Mouse (Mus musculus) forebrain, embryonic 15.5 days (tissue): ENCODE data around the gene Ndnf. TPM values are rescaled to one million over a fixed set of nuclear protein-coding genes. Genes with fewer than 3 reads are reported as not detected.

Source experiments
- ATAC-seq: fragments of 200-750 bp; cut with Nextera tagmentation; replicated peaks from 2 replicates; pipeline ENCODE4 v1.8.0; 2017; ENCODE audit warnings: mild to moderate bottlenecking, moderate TSS enrichment, moderate library complexity
- H3K27ac ChIP-seq: fragments of 300-500 bp; sonication (generic); replicated peaks from 2 replicates; pipeline ENCODE4 v1.5.1; 2015; ENCODE audit warnings: mild to moderate bottlenecking, inconsistent platforms
- H3K27me3 ChIP-seq: fragments of 300-500 bp; sonication (generic); 2 replicates; pipeline ENCODE4 v1.6.1; 2015; ENCODE audit warnings: inconsistent platforms
- H3K36me3 ChIP-seq: fragments of 300-500 bp; sonication (generic); 2 replicates; pipeline ENCODE4 v1.6.1; 2015; ENCODE audit warnings: mild to moderate bottlenecking, inconsistent platforms
- H3K4me1 ChIP-seq: fragments of 300-500 bp; sonication (generic); 2 replicates; pipeline ENCODE4 v1.6.1; 2015; ENCODE audit warnings: inconsistent platforms
- H3K4me2 ChIP-seq: fragments of 300-500 bp; sonication (generic); replicated peaks from 2 replicates; pipeline ENCODE4 v1.6.1; 2015; ENCODE audit warnings: mild to moderate bottlenecking, inconsistent platforms
- H3K4me3 ChIP-seq: fragments of 300-500 bp; sonication (generic); 2 replicates; pipeline ENCODE4 v1.5.1; 2015; ENCODE audit warnings: mild to moderate bottlenecking, inconsistent platforms
- H3K9ac ChIP-seq: fragments of 300-500 bp; sonication (generic); replicated peaks from 2 replicates; pipeline ENCODE4 v1.6.1; 2015; ENCODE audit warnings: mild to moderate bottlenecking, inconsistent platforms
- H3K9me3 ChIP-seq: fragments of 300-500 bp; sonication (generic); 2 replicates; pipeline ENCODE4 v1.6.1; 2016; ENCODE audit warnings: inconsistent platforms
- WGBS: fragments of 180-500 bp; shearing (Covaris S2); methylation state at CpG from one replicate; pipeline ENCODE4 v1.1.7; 2015; ENCODE audit warnings: mixed read lengths; 5-methylcytosine and 5-hydroxymethylcytosine counted together
- polyA plus RNA-seq: library from polyadenylated mRNA; unstranded; fragments of >200 nt; fragmentation: Nextera tagmentation; extraction: Ambion mirVana; gene quantifications from 2 replicates; pipeline ENCODE4 v1.2.1, GENCODE M21; 2015

Gene Ndnf
- polyA plus RNA-seq, 1 experiment from 2014 or later, result 4.4 TPM

DNA sequence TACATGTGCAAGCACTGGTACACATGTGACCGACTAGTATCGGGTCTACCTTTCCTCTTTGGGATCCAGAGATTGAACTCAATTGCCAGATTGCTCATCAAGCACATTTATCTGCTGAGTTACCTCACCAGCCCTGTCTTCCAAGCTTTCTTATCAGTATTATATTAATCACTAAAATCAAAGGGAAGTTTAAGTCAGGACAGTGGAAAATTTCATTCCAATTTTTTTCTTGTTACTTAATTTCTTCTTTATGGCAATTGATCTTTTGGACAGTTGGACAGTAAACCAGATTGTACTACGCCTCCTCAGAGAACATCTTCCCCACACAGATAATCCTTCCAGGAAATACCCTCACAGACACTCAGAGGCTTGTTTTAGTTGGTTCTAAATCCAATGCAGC lies 88.7 kb downstream of the Ndnf start:
- no peaks in the 10 kb centered on the region for H3K36me3 ChIP-seq
- ATAC-seq, result no peak
- H3K9ac ChIP-seq, result no peak overlapping the region
- no peak overlapping the region for H3K4me2 ChIP-seq
- peaks cover 4% of the 10 kb centered on the region; the same call in 1 of the 2 replicates for H3K4me1 ChIP-seq
- 95% methylated on average over 3 of the region's 3 CpGs for WGBS
- no peaks in the 10 kb centered on the region for H3K27me3 ChIP-seq
- H3K4me3 ChIP-seq, result no peak overlapping the region
- no peaks in the 10 kb centered on the region for H3K9me3 ChIP-seq
- H3K27ac ChIP-seq, result no peak overlapping the region

Other genes starting within 250 kb of the Ndnf start
- not detected in 2 replicates for gene Tnip3, start 146.3 kb upstream of the Ndnf start, polyA plus RNA-seq
- gene Prdm5, start 107.4 kb downstream of the Ndnf start, polyA plus RNA-seq, result 5.3 and 6.3 TPM in 2 replicates